Comparison of ENCODE assay signal across 18 mouse cellular contexts in the genomic region with DNA sequence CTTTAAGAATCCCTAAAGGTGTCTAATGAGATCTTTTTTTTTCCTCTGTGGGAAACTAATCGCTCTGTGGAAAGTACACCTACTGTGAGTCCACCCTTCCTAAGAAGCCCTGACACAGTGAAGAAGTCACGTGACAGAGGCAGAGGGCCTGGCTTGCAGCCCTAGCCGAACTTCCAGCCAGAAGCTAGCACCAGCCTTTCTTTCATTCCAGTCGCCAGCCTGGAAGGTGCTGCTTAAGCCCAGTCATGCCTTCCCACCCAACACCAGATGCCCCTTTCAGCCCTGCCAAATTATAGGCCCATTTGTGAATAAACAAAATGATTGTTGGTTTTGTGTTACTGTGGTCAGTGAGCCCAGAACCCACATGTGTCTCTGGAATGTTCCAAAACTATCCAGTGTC. TPM values are rescaled to one million over a fixed set of nuclear protein-coding genes. Genes with fewer than 3 reads are reported as not detected.
"Had no signal": no experiment of that assay in that cellular context is flagged by ENCODE, and none has a peak within 500 bp of the region (broad histone marks: within the 10 kb centered on the region; RNA-seq: fewer than 3 reads in every experiment).

No protein-coding gene starts in this region.

- H3K36me3 ChIP-seq: kidney, embryonic 15.5 days; limb, embryonic 10.5 days; liver, embryonic 15.5 days; midbrain, embryonic 13.5 days; neural tube, embryonic 12.5 days; stomach, embryonic 15.5 days had no signal

- H3K4me1 ChIP-seq: kidney, embryonic 15.5 days; limb, embryonic 10.5 days; liver, embryonic 15.5 days; stomach, embryonic 15.5 days had no signal

- H3K9ac ChIP-seq: kidney, embryonic 15.5 days; liver, embryonic 15.5 days; midbrain, embryonic 13.5 days; neural tube, embryonic 12.5 days; stomach, embryonic 15.5 days had no signal

- H3K27ac ChIP-seq: kidney, embryonic 15.5 days; layer of hippocampus, adult 2 months; limb, embryonic 10.5 days; liver, embryonic 15.5 days; midbrain, embryonic 13.5 days; neural tube, embryonic 12.5 days; stomach, embryonic 15.5 days had no signal

- H3K27me3 ChIP-seq: kidney, embryonic 15.5 days; liver, embryonic 15.5 days; midbrain, embryonic 13.5 days; neural tube, embryonic 12.5 days; stomach, embryonic 15.5 days had no signal

- ATAC-seq: lung, postnatal 0 days; midbrain, embryonic 13.5 days had no signal

- H3K4me3 ChIP-seq: kidney, embryonic 15.5 days; layer of hippocampus, adult 2 months; limb, embryonic 10.5 days; liver, embryonic 15.5 days; midbrain, embryonic 13.5 days; neural tube, embryonic 12.5 days; stomach, embryonic 15.5 days had no signal

- H3K4me2 ChIP-seq: kidney, embryonic 15.5 days; liver, embryonic 11.5 days; liver, embryonic 15.5 days; midbrain, embryonic 13.5 days; neural tube, embryonic 12.5 days; stomach, embryonic 15.5 days had no signal

- DNase-seq: kidney, adult 2 months; kidney, postnatal 14 days; lung, adult 2 months; lung, postnatal 36 days; right cerebral cortex, postnatal 14 days; thymus, adult 2 months; thymus, postnatal 25 days had no signal

- H3K9me3 ChIP-seq: kidney, embryonic 15.5 days; limb, embryonic 10.5 days; liver, embryonic 15.5 days; midbrain, embryonic 13.5 days; neural tube, embryonic 12.5 days; stomach, embryonic 15.5 days had no signal

RNA-seq across cellular contexts. Expression of gene Dner, which starts 28.4 kb away (rescaled TPM):
- total RNA-seq: monocyte, adult 5-6 weeks; neutrophil, adult 5-6 weeks had no signal
